Mouse (Mus musculus) 416B (cell line): Measurements from ENCODE around the gene Olfr223.
A peak's percentile ranks its signal among the peaks of the same experiment; 100 is the strongest.
"Not testable (repeated sequence)": the region's sequence is repeated elsewhere in the genome, so short reads cannot be mapped to it uniquely, and the experiment has no call there.

Source experiments
- DNase-seq: peaks from one replicate; pipeline ENCODE4 v3.0.0; 2011; ENCODE audit warnings: low read depth

Gene Olfr223

GRCm38 (mm10) chr11:59596950-59597349 is 3.9 kb upstream of the Olfr223 start:
- no peak for DNase-seq

GRCm38 (mm10) chr11:59596091-59596490 is 3.0 kb upstream of the Olfr223 start:
- peak; percentile 53 for DNase-seq

- DNase-seq = no peak
Observed at GRCm38 (mm10) chr11:59589496-59589895, 3.6 kb downstream of the Olfr223 start.

GRCm38 (mm10) chr11:59584539-59584938 is 8.6 kb downstream of the Olfr223 start:
- DNase-seq = peak; percentile 51

GRCm38 (mm10) chr11:59576135-59576534 is 17.0 kb downstream of the Olfr223 start, which contains the start of gene Olfr222:
Gene Olfr222, minus strand, starts transcription at chr11:59576235.
- not testable (repeated sequence) for DNase-seq

- no peak for DNase-seq
Observed at GRCm38 (mm10) chr11:59575726-59576125, 17.4 kb downstream of the Olfr223 start.

- peak; percentile 49 for DNase-seq
Observed at GRCm38 (mm10) chr11:59569306-59569705, 23.8 kb downstream of the Olfr223 start.

GRCm38 (mm10) chr11:59562837-59563236 is 30.3 kb downstream of the Olfr223 start:
- no peak for DNase-seq

GRCm38 (mm10) chr11:59562336-59562735 is 30.8 kb downstream of the Olfr223 start:
- DNase-seq = no peak

GRCm38 (mm10) chr11:59560906-59561305 is 32.2 kb downstream of the Olfr223 start:
- no peak for DNase-seq

GRCm38 (mm10) chr11:59554535-59554934 is 38.6 kb downstream of the Olfr223 start:
- no peak for DNase-seq

GRCm38 (mm10) chr11:59554127-59554526 is 39.0 kb downstream of the Olfr223 start:
- DNase-seq = peak; percentile 42

- no peak for DNase-seq
Observed at GRCm38 (mm10) chr11:59544005-59544404, 49.1 kb downstream of the Olfr223 start.

GRCm38 (mm10) chr11:59543376-59543775 is 49.7 kb downstream of the Olfr223 start:
- DNase-seq = peak; percentile 58

- peak; percentile 62 for DNase-seq
Observed at GRCm38 (mm10) chr11:59542442-59542841, 50.6 kb downstream of the Olfr223 start.

- peak; percentile 78 for DNase-seq
Observed at GRCm38 (mm10) chr11:59541324-59541723, 51.8 kb downstream of the Olfr223 start, which contains the start of gene Nlrp3. Gene Nlrp3, plus strand, starts transcription at chr11:59541568.

- peak; percentile 52 for DNase-seq
Observed at GRCm38 (mm10) chr11:59540123-59540522, 53.0 kb downstream of the Olfr223 start.
